Mouse (Mus musculus): ENCODE measurements around the gene Oosp3. TPM values are rescaled to one million over a fixed set of nuclear protein-coding genes. Genes with fewer than 3 reads are reported as not detected.

The Oosp3 gene
- polyA plus RNA-seq, 1 experiment from 2014 or later = not detected

Other genes starting within 250 kb of the Oosp3 start
- gene Ms4a6c, start 227.7 kb upstream of the Oosp3 start, polyA plus RNA-seq (2014; fragmentation: Nextera tagmentation; extraction: Ambion mirVana) = 9.1 and 10.7 TPM in 2 replicates
- not detected in 2 replicates for gene Gm8369, start 211.1 kb upstream of the Oosp3 start, polyA plus RNA-seq (2014; fragmentation: Nextera tagmentation; extraction: Ambion mirVana)
- gene Ms4a6b, start 180.5 kb upstream of the Oosp3 start, polyA plus RNA-seq (2014; fragmentation: Nextera tagmentation; extraction: Ambion mirVana) = 7.7 and 8.8 TPM in 2 replicates
- gene Ms4a4d, start 160.3 kb upstream of the Oosp3 start, polyA plus RNA-seq (2014; fragmentation: Nextera tagmentation; extraction: Ambion mirVana) = 1.7 and 2.5 TPM in 2 replicates
- gene Ms4a6d, start 92.2 kb upstream of the Oosp3 start, polyA plus RNA-seq (2014; fragmentation: Nextera tagmentation; extraction: Ambion mirVana) = 4.1 and 4.7 TPM in 2 replicates
- 0.27 TPM in 1 of 2 replicates, not detected in the other for gene Ms4a2, start 73.3 kb upstream of the Oosp3 start, polyA plus RNA-seq (2014; fragmentation: Nextera tagmentation; extraction: Ambion mirVana)
- gene Ms4a3, start 56.2 kb upstream of the Oosp3 start, polyA plus RNA-seq (2014; fragmentation: Nextera tagmentation; extraction: Ambion mirVana) = not detected in 2 replicates
- gene Oosp2, start 36.5 kb upstream of the Oosp3 start, polyA plus RNA-seq (2014; fragmentation: Nextera tagmentation; extraction: Ambion mirVana) = not detected in 2 replicates
- gene Oosp1, start 5.9 kb upstream of the Oosp3 start, polyA plus RNA-seq (2014; fragmentation: Nextera tagmentation; extraction: Ambion mirVana) = not detected in 2 replicates
- gene Gif, start 50.5 kb downstream of the Oosp3 start, polyA plus RNA-seq (2014; fragmentation: Nextera tagmentation; extraction: Ambion mirVana) = not detected in 2 replicates
- 67.1 and 67.8 TPM in 2 replicates for gene Mrpl16, start 73.3 kb downstream of the Oosp3 start, polyA plus RNA-seq (2014; fragmentation: Nextera tagmentation; extraction: Ambion mirVana)
- 28.4 and 30.0 TPM in 2 replicates for gene Stx3, start 122.3 kb downstream of the Oosp3 start, polyA plus RNA-seq (2014; fragmentation: Nextera tagmentation; extraction: Ambion mirVana)
- 0.12 TPM in 1 of 2 replicates, not detected in the other for gene Olfr1417, start 142.2 kb downstream of the Oosp3 start, polyA plus RNA-seq (2014; fragmentation: Nextera tagmentation; extraction: Ambion mirVana)
- not detected in 2 replicates for gene Olfr1418, start 164.0 kb downstream of the Oosp3 start, polyA plus RNA-seq (2014; fragmentation: Nextera tagmentation; extraction: Ambion mirVana)
- not detected in 2 replicates for gene Olfr1419, start 178.1 kb downstream of the Oosp3 start, polyA plus RNA-seq (2014; fragmentation: Nextera tagmentation; extraction: Ambion mirVana)
- 0.07 and 0.12 TPM in 2 replicates for gene Olfr1420, start 189.5 kb downstream of the Oosp3 start, polyA plus RNA-seq (2014; fragmentation: Nextera tagmentation; extraction: Ambion mirVana)
- gene Patl1, start 215.3 kb downstream of the Oosp3 start, polyA plus RNA-seq (2014; fragmentation: Nextera tagmentation; extraction: Ambion mirVana) = 23.2 and 25.4 TPM in 2 replicates

All from intestine, embryonic 14.5 days (tissue).